In the genomic region with DNA sequence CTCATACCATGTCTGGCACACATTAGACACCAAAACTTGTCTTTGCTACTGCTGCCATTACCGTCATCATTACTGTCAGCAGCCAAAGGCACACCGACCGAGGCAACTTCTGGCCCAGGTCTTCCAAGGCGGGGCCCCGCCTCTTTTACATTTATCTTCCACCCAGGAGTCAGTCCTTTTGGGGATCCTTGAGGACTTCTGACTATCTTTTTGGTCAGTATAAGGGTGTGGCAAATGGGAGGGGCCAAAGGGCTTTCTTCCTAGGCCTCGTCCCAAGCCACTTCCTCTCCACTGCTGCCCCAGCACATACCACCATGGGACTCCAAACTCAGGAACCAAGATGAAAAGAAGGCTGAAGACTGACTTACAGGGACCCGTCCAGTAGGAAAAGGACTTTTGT, we compare ENCODE assay signal across 26 mouse cellular contexts. TPM values are rescaled to one million over a fixed set of nuclear protein-coding genes. Genes with fewer than 3 reads are reported as not detected.
DNase-seq lines count a peak whose midpoint lies in the region; ATAC-seq and TF ChIP-seq lines count a peak whose summit lies in the region.
"Had no signal": no experiment of that assay in that cellular context is flagged by ENCODE, and none has a peak within 500 bp of the region (broad histone marks: within the 10 kb centered on the region; RNA-seq: fewer than 3 reads in every experiment).

No protein-coding gene starts in this region.

- no peak for ATAC-seq in liver, postnatal 0 days
- ATAC-seq in liver, embryonic 11.5 days (replicated peaks; ENCODE audit: low FRiP score): peak; percentile 56
- ATAC-seq in megakaryocyte progenitor cell, adult 5-6 weeks (replicated peaks; ENCODE audit: poor library complexity): peak; percentile 8; the same call in 1 of the 2 replicates
- ATAC-seq in midbrain, postnatal 0 days (ENCODE audit: low FRiP score): no peak
- ATAC-seq: forebrain, embryonic 16.5 days; Patski had no signal

- no peak overlapping the region for H3K27ac ChIP-seq in liver, postnatal 0 days (ENCODE audit: low read depth)
- peak overlapping the region; percentile 48; the same call in 1 of the 2 replicates for H3K27ac ChIP-seq in liver, embryonic 11.5 days (ENCODE audit: low read depth, low read length)
- no peak overlapping the region for H3K27ac ChIP-seq in midbrain, postnatal 0 days (ENCODE audit: low read depth, low read length)
- H3K27ac ChIP-seq: heart, embryonic 15.5 days; hindbrain, embryonic 15.5 days; limb, embryonic 15.5 days; macrophage; neural tube, embryonic 15.5 days had no signal

- H3K4me1 ChIP-seq in liver, postnatal 0 days (ENCODE audit: insufficient read depth): peaks cover 48% of the 10 kb centered on the region
- H3K4me1 ChIP-seq in liver, embryonic 11.5 days (replicated peaks; ENCODE audit: control insufficient read depth, insufficient read depth, low read length): peaks cover 69% of the 10 kb centered on the region
- H3K4me1 ChIP-seq in midbrain, postnatal 0 days (ENCODE audit: insufficient read depth, low read length): peaks cover 9% of the 10 kb centered on the region; the same call in 1 of the 2 replicates

- TF ChIP-seq CTCF in liver, postnatal 0 days (IDR thresholded peaks at IDR 0.05; ENCODE audit: low read depth): no peak
- no peak for TF ChIP-seq CTCF in midbrain, postnatal 0 days (IDR thresholded peaks at IDR 0.05)

- H3K9me3 ChIP-seq in liver, postnatal 0 days (ENCODE audit: low read length): no peaks in the 10 kb centered on the region
- H3K9me3 ChIP-seq in liver, embryonic 11.5 days (ENCODE audit: control insufficient read depth, low read length): no peaks in the 10 kb centered on the region
- H3K9me3 ChIP-seq in midbrain, postnatal 0 days (ENCODE audit: low read length): no peaks in the 10 kb centered on the region
- H3K9me3 ChIP-seq: forebrain, embryonic 10.5 days; heart, embryonic 15.5 days; hindbrain, embryonic 15.5 days; limb, embryonic 15.5 days; neural tube, embryonic 15.5 days had no signal

- peak; percentile 64 for DNase-seq in liver
- DNase-seq in liver, postnatal 0 days: no peak
- no peak for DNase-seq in liver, embryonic 11.5 days (ENCODE audit: low spot score)
- DNase-seq in Muller cell, postnatal 12 days (ENCODE audit: inconsistent ontology term): no peak
- no peak for DNase-seq in lung, postnatal 25 days (ENCODE audit: low spot score)
- DNase-seq in midbrain, postnatal 0 days (ENCODE audit: low spot score): no peak
- no peak for DNase-seq in heart, postnatal 36 days
- DNase-seq: adrenal gland, adult 2 months; cerebellum, adult 8-10 months; gastrocnemius, postnatal 36 days; heart, postnatal 4 days; kidney, postnatal 25 days; layer of hippocampus, postnatal 36 days; left cerebral cortex, postnatal 4 days; right cerebral cortex, adult 18-20 months; thymus, postnatal 14 days had no signal

- no peaks in the 10 kb centered on the region for H3K27me3 ChIP-seq in liver, postnatal 0 days (ENCODE audit: insufficient read depth, low read length)
- H3K27me3 ChIP-seq in liver, embryonic 11.5 days (replicated peaks; ENCODE audit: control insufficient read depth, insufficient read depth, low read length): no peaks in the 10 kb centered on the region
- no peaks in the 10 kb centered on the region for H3K27me3 ChIP-seq in midbrain, postnatal 0 days (ENCODE audit: insufficient read depth, low read length)
- H3K27me3 ChIP-seq: hindbrain, embryonic 15.5 days; limb, embryonic 15.5 days; neural tube, embryonic 15.5 days; Patski had no signal

- no peak overlapping the region for H3K4me3 ChIP-seq in liver, postnatal 0 days (ENCODE audit: low read depth, low read length)
- no peak overlapping the region for H3K4me3 ChIP-seq in liver, embryonic 11.5 days (ENCODE audit: low read depth, low read length)
- H3K4me3 ChIP-seq in midbrain, postnatal 0 days (ENCODE audit: low read depth, low read length): no peak overlapping the region
- H3K4me3 ChIP-seq: forebrain, embryonic 10.5 days; heart, embryonic 15.5 days; hindbrain, embryonic 15.5 days; limb, embryonic 15.5 days; neural tube, embryonic 15.5 days had no signal

- intact Hi-C loops in heart, postnatal 36 days (cut with DNase I): no loop called here

- H3K4me2 ChIP-seq in liver, postnatal 0 days (ENCODE audit: low read depth, low read length): no peak overlapping the region
- H3K4me2 ChIP-seq in liver, embryonic 11.5 days: peak overlapping the region; percentile 22
- H3K4me2 ChIP-seq in midbrain, postnatal 0 days (ENCODE audit: low read depth, low read length, poor library complexity, severe bottlenecking): no peak overlapping the region
- H3K4me2 ChIP-seq: heart, embryonic 15.5 days; hindbrain, embryonic 15.5 days; limb, embryonic 15.5 days; midbrain, embryonic 11.5 days; neural tube, embryonic 15.5 days had no signal

- H3K36me3 ChIP-seq in liver, postnatal 0 days (replicated peaks; ENCODE audit: insufficient read depth, low read length): no peaks in the 10 kb centered on the region
- H3K36me3 ChIP-seq in liver, embryonic 11.5 days (ENCODE audit: control insufficient read depth, insufficient read depth, low read length): no peaks in the 10 kb centered on the region
- no peaks in the 10 kb centered on the region for H3K36me3 ChIP-seq in midbrain, postnatal 0 days (ENCODE audit: insufficient read depth, low read length)
- H3K36me3 ChIP-seq: forebrain, embryonic 10.5 days; heart, embryonic 15.5 days; hindbrain, embryonic 15.5 days; limb, embryonic 15.5 days; neural tube, embryonic 15.5 days had no signal

- TF ChIP-seq EP300 in liver, postnatal 0 days (IDR thresholded peaks at IDR 0.05; ENCODE audit: low read depth): no peak

- 59% methylated on average over 7 of the region's 7 CpGs for WGBS in liver, postnatal 0 days (ENCODE audit: insufficient replicate concordance)
- WGBS in liver, embryonic 11.5 days: 40% methylated on average over 7 of the region's 7 CpGs
- WGBS in midbrain, postnatal 0 days: 87% methylated on average over 7 of the region's 7 CpGs

- H3K9ac ChIP-seq in liver, postnatal 0 days (replicated peaks): no peak overlapping the region
- H3K9ac ChIP-seq in liver, embryonic 11.5 days (ENCODE audit: low read depth, low read length): no peak overlapping the region
- no peak overlapping the region for H3K9ac ChIP-seq in midbrain, postnatal 0 days (replicated peaks; ENCODE audit: low read length, poor library complexity, severe bottlenecking)
- H3K9ac ChIP-seq: heart, embryonic 15.5 days; hindbrain, embryonic 15.5 days; limb, embryonic 15.5 days; neural tube, embryonic 15.5 days had no signal

RNA-seq across cellular contexts. Expression of a gene that starts 9.9 kb away (rescaled TPM):
- polyA plus RNA-seq in liver, postnatal 0 days (2015; fragmentation: Nextera tagmentation; extraction: Ambion mirVana): 1.6 and 1.7 TPM in 2 replicates
- 9.0 and 10.1 TPM in 2 replicates for polyA plus RNA-seq in liver, embryonic 11.5 days (2014; fragmentation: Nextera tagmentation; extraction: Ambion mirVana)
- 28.2 and 34.2 TPM in 2 replicates for total RNA-seq in megakaryocyte progenitor cell, adult 5-6 weeks (2015)
- total RNA-seq in megakaryocyte progenitor cell, adult 5-6 weeks (2017): 5.4 and 8.3 TPM in 2 replicates
- total RNA-seq in midbrain, postnatal 0 days (2014; rRNA removed): 72.8 and 80.7 TPM in 2 replicates
- polyA plus RNA-seq in midbrain, postnatal 0 days (2015; fragmentation: Nextera tagmentation; extraction: Ambion mirVana): 12.9 and 13.9 TPM in 2 replicates
- total RNA-seq in heart, postnatal 36 days (2021): 1 to 10 TPM; 8.4 to 9.7 TPM

Comparison
In these comparisons a context has a peak if more than half of its experiments do, and no peak if none do; other contexts are left out.
1. ATAC-seq: peak in liver, embryonic 11.5 days (single experiment) and megakaryocyte progenitor cell, adult 5-6 weeks (single experiment); none in liver, postnatal 0 days (single experiment) and midbrain, postnatal 0 days (single experiment).